Mouse (Mus musculus): ENCODE data around the gene Klhl25.

DNA sequence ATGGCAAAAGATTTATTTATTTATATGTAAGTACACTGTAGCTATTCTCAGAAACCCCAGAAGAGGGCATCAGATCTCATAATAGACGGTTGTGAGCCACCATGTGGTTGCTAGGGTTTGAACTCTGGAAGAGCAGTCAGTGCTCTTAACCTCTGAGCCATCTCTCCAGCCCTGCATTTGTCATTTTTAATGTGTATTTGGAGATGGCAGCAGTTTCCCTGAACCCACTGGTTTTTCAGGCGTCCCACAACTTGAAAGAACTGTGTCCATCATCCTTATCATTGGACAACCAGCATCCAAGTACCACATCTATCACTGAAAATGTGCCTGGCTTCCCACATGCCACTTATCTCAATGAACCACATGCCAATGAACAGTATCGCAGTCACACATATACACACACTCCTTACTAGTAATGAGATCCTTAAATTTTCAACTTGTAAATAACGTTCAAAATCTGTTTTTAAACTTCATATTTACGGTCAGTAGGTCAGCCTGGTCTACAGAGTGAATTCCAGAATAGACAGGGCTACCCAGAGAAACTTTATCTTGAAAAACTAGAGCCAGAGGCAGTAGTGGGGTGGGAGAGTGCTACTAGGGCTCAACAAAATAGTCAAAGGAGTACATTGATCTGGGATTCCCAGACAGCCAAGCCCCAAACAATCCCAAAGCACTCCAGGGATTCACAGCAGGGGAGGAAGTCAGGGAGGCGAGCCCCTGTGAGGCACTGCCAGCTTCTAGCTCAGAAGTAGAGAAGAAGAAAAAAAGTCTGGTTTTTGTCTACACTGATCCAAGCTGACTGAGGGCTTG lies 17.7 kb upstream of the Klhl25 start:
- TF ChIP-seq CTCF (IDR thresholded peaks at IDR 0.05; ENCODE audit: control insufficient read depth, insufficient read depth, insufficient read length) (no peak), USF1 (IDR thresholded peaks at IDR 0.05; ENCODE audit: low read depth) (no peak), MAX (IDR thresholded peaks at IDR 0.05) (no peak), MYOG (IDR thresholded peaks at IDR 0.05; ENCODE audit: control insufficient read depth, extremely low read depth, insufficient read length) (no peak)

Measured in C2C12 (cell line).